Mouse (Mus musculus): Measurements from ENCODE around the gene Etv3.

DNA sequence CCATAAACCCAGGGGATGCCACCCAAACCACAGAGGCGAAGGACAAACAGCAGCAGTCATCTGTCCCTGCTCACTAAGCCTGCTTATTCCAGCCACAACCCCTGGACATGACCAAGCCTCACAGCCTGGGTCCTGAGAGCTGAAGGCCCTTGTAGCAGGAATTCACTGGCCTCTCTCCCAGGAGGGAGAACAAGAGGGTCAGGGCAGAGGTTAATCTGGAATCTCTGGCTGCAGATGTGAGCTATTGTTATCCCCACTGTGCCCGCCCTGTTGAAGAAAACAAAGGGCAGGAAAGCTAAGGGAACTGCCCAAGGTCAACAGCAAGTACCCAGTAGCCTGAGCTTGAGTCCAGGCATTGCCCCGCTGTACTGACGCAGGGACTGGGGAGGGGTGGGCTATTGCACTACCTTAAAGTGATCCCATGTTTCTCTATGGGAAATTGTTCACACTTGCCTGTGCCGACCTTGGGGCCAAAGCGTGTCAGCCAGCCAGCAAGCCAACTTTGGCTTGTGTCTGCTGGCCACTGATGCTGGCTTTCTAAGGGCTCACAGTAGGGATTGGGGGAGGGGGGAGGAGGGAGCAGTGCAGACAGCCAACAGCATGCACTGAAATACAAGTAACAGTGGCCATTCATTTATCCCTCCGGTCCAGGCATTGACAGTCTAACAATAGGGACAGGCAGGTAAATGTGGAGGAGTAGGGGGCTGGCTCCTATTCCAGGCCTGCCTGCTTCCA is 17.4 kb downstream of the Etv3 start:
- TF ChIP-seq CTCF (IDR thresholded peaks at IDR 0.05; ENCODE audit: low read depth) (no peak), EP300 (IDR thresholded peaks at IDR 0.05; ENCODE audit: low read depth) (no peak)
